Mouse (Mus musculus) heart, postnatal 0 days (tissue): ENCODE data around the gene Abca15. TPM values are rescaled to one million over a fixed set of nuclear protein-coding genes. Genes with fewer than 3 reads are reported as not detected.
"Not testable (repeated sequence)": the region's sequence is repeated elsewhere in the genome, so short reads cannot be mapped to it uniquely, and the experiment has no call there.

ENCODE experiments used
- ATAC-seq: fragments of 200-750 bp; cut with Nextera tagmentation; 2 replicates; pipeline ENCODE4 v1.8.0; 2017; ENCODE audit warnings: low read depth, moderate number of reproducible peaks, moderate library complexity; ENCODE audit not compliant: insufficient read depth
- DNase-seq: peaks from one replicate; pipeline ENCODE4 v3.0.0-alpha.2; 2016; ENCODE audit warnings: low spot score
- H3K27ac ChIP-seq: fragments of 300-500 bp; sonication (generic); 2 replicates; pipeline ENCODE4 v1.5.1; 2014; ENCODE audit warnings: low read depth, mild to moderate bottlenecking
- H3K27me3 ChIP-seq: fragments of 300-500 bp; sonication (generic); 2 replicates; pipeline ENCODE4 v1.6.1; 2014; ENCODE audit warnings: low read length, mixed read lengths; ENCODE audit not compliant: control insufficient read depth, insufficient read depth
- H3K36me3 ChIP-seq: fragments of 300-500 bp; sonication (generic); replicated peaks from 2 replicates; pipeline ENCODE4 v1.6.1; 2014; ENCODE audit warnings: low read length, mixed read lengths; ENCODE audit not compliant: control insufficient read depth, insufficient read depth
- H3K4me1 ChIP-seq: fragments of 300-500 bp; sonication (generic); 2 replicates; pipeline ENCODE4 v1.6.1; 2014; ENCODE audit warnings: antibody characterized with exemption; ENCODE audit not compliant: control insufficient read depth, insufficient read depth
- H3K4me2 ChIP-seq: fragments of 300-500 bp; sonication (generic); 2 replicates; pipeline ENCODE4 v1.6.1; 2014; ENCODE audit warnings: low read depth, mild to moderate bottlenecking, low read length, moderate library complexity
- H3K4me3 ChIP-seq: fragments of 300-500 bp; sonication (generic); 2 replicates; pipeline ENCODE4 v1.5.1; 2014; ENCODE audit warnings: low read depth, low read length
- H3K9ac ChIP-seq: fragments of 300-500 bp; sonication (generic); replicated peaks from 2 replicates; pipeline ENCODE4 v1.6.1; 2014; ENCODE audit warnings: low read depth, low read length, mixed read lengths
- H3K9me3 ChIP-seq: fragments of 300-500 bp; sonication (generic); replicated peaks from 2 replicates; pipeline ENCODE4 v1.6.1; 2016; ENCODE audit warnings: low read length; ENCODE audit not compliant: control insufficient read depth
- CTCF ChIP-seq: IDR thresholded peaks from 2 replicates; pipeline ENCODE4 v1.5.1; 2016; ENCODE audit warnings: antibody characterized with exemption, control low read depth, low read depth
- EP300 ChIP-seq: IDR thresholded peaks from 2 replicates; pipeline ENCODE4 v1.6.1; 2016; ENCODE audit warnings: antibody characterized with exemption, low read depth
- WGBS: fragments of 180-500 bp; shearing (Covaris S2); extraction: QIAGEN DNeasy Blood & Tissue Kit; methylation state at CpG from one replicate; pipeline ENCODE4 v1.1.7; 2014; 5-methylcytosine and 5-hydroxymethylcytosine counted together
- polyA plus RNA-seq: library from polyadenylated mRNA; unstranded; fragments of >200 nt; fragmentation: Nextera tagmentation; extraction: Ambion mirVana; gene quantifications from 2 replicates; pipeline ENCODE4 v1.2.1, GENCODE M21; 2015
- total RNA-seq: library from RNA; depleted of rRNA; stranded (reverse); fragments of >200 nt; gene quantifications from 2 replicates; pipeline ENCODE4 v1.2.3, GENCODE M21; 2014; ENCODE audit warnings: low replicate concordance; rRNA removed

Gene Abca15
- not detected in 2 replicates for total RNA-seq
- polyA plus RNA-seq = not detected in 2 replicates

- H3K27me3 ChIP-seq = peaks cover 7% of the 10 kb centered on the region; the same call in 1 of the 2 replicates
- H3K4me3 ChIP-seq = peak within 1 kb of the TSS; percentile 26; the same call in 1 of the 2 replicates
- H3K9ac ChIP-seq = no peak within 1 kb of the TSS
- no peak for TF ChIP-seq EP300
- no peak for TF ChIP-seq CTCF
- no peak within 1 kb of the TSS for H3K27ac ChIP-seq
- DNase-seq (no peak), ATAC-seq (no peak)
- H3K4me2 ChIP-seq = peak within 1 kb of the TSS; percentile 54
- H3K4me1 ChIP-seq = peaks cover 3% of the 10 kb centered on the region; the same call in 1 of the 2 replicates
- WGBS = 73% methylated on average over 22 of the region's 22 CpGs
- no peaks in the 10 kb centered on the region for H3K9me3 ChIP-seq
- no peaks in the 10 kb centered on the region for H3K36me3 ChIP-seq
Measured at GRCm38 (mm10) chr7:120328087-120328793, at the start of gene Abca15. Abca15 (plus strand) TSS chr7:120328670.

DNA sequence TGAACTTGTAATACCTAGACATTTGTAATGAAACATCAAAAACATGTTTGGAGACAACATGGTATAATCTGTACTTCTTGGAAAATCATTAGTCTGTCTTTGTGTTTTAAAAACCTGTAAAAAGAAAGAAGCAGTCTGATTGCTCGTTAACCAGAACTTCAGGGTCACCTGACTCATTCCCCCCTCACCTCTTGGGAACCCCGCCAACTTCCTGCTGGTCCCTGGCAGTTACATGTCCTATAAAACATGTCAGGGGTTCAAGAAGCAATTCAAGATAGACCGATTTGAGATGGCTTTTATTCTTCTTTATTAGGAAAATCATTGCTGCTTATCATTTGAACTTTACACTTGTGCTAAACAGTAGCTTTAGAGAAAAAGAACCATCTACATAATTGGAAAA lies 43.2 kb upstream of the Abca15 start:
- DNase-seq (no peak), ATAC-seq (no peak)
- H3K4me2 ChIP-seq = no peak overlapping the region
- H3K4me3 ChIP-seq = no peak overlapping the region
- no peaks in the 10 kb centered on the region for H3K36me3 ChIP-seq
- H3K27ac ChIP-seq = no peak overlapping the region
- H3K4me1 ChIP-seq = 0 out of 2 replicates have a peak, but pooled peaks cover 3% of the 10 kb centered on the region
- H3K27me3 ChIP-seq = no peaks in the 10 kb centered on the region
- no peak for TF ChIP-seq EP300
- no peak for TF ChIP-seq CTCF
- H3K9me3 ChIP-seq = no peaks in the 10 kb centered on the region
- WGBS = 57% methylated on average over 3 of the region's 3 CpGs
- no peak overlapping the region for H3K9ac ChIP-seq

- ATAC-seq (no peak), DNase-seq (no peak)
- Histone ChIP-seq H3K4me3 (no peak overlapping the region), H3K9me3 (no peaks in the 10 kb centered on the region), H3K4me2 (no peak overlapping the region), H3K4me1 (no peaks in the 10 kb centered on the region), H3K27ac (no peak overlapping the region), H3K36me3 (no peaks in the 10 kb centered on the region), H3K9ac (no peak overlapping the region), H3K27me3 (no peaks in the 10 kb centered on the region)
- TF ChIP-seq EP300 (no peak), CTCF (no peak)
- WGBS = 42% methylated on average over 1 of the region's 1 CpGs
Measured at GRCm38 (mm10) chr7:120316086-120316485, 12.4 kb upstream of the Abca15 start.

DNA sequence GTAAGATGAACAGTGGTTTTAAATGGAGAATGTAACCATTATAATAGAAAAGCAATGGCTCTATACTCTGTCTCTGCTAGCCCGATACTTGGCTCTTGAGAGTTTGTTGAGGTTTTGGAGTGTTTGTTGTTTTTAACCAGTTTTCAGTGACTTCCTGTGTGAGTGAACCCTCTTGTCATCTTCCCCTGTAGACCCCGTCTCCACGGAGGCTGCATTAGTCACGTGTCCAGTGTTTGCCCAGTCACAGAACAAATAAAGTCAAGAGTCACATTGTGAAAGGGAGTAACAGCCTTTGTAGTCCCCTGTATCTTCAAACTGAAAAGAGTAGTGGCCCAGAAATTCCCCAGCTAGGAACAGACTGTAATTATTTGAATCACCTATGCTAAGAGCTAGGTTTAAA lies 5.5 kb upstream of the Abca15 start:
- no peak overlapping the region for H3K4me2 ChIP-seq
- TF ChIP-seq CTCF (no peak), EP300 (no peak)
- H3K9me3 ChIP-seq = no peaks in the 10 kb centered on the region
- H3K36me3 ChIP-seq = no peaks in the 10 kb centered on the region
- WGBS = 63% methylated on average over 4 of the region's 4 CpGs
- DNase-seq (no peak), ATAC-seq (no peak)
- no peak overlapping the region for H3K9ac ChIP-seq
- H3K4me3 ChIP-seq = no peak overlapping the region
- no peaks in the 10 kb centered on the region for H3K27me3 ChIP-seq
- no peak overlapping the region for H3K27ac ChIP-seq
- peaks cover 3% of the 10 kb centered on the region; the same call in 1 of the 2 replicates for H3K4me1 ChIP-seq

- not testable (repeated sequence) for H3K4me2 ChIP-seq, ATAC-seq, DNase-seq, H3K4me1 ChIP-seq, H3K27ac ChIP-seq, H3K9ac ChIP-seq, H3K4me3 ChIP-seq, H3K27me3 ChIP-seq, H3K36me3 ChIP-seq, H3K9me3 ChIP-seq
- 71% methylated on average over 2 of the region's 2 CpGs for WGBS
Measured at GRCm38 (mm10) chr7:120325911-120326310, 2.6 kb upstream of the Abca15 start.
